14 mouse cellular contexts compared by ENCODE assay signal in genomic region chr4:63258096-63258495, GRCm38 (mm10).
"Had no signal": no experiment of that assay in that cellular context is flagged by ENCODE, and none has a peak within 500 bp of the region (broad histone marks: within the 10 kb centered on the region; RNA-seq: fewer than 3 reads in every experiment).

No protein-coding gene starts in this region.

- H3K4me1 ChIP-seq: liver, embryonic 12.5 days; liver, embryonic 15.5 days; lung, embryonic 15.5 days; megakaryocyte, embryonic 14.5 days had no signal

- H3K4me2 ChIP-seq: limb, embryonic 12.5 days; liver, embryonic 12.5 days; liver, embryonic 15.5 days; lung, embryonic 15.5 days; midbrain, embryonic 11.5 days had no signal

- H3K9ac ChIP-seq: limb, embryonic 12.5 days; liver, embryonic 12.5 days; liver, embryonic 15.5 days; lung, embryonic 15.5 days had no signal

- H3K9me3 ChIP-seq: limb, embryonic 12.5 days; liver, embryonic 12.5 days; liver, embryonic 15.5 days; lung, embryonic 15.5 days; megakaryocyte, embryonic 14.5 days had no signal

- ATAC-seq: liver, embryonic 12.5 days had no signal

- DNase-seq: kidney, adult 18-20 months; liver; lung, adult 18-20 months; lung, postnatal 10 days; lung, postnatal 36 days; midbrain, embryonic 14.5 days; thymus, adult 2 months; thymus, postnatal 36 days had no signal

- H3K4me3 ChIP-seq: limb, embryonic 12.5 days; liver, embryonic 12.5 days; liver, embryonic 15.5 days; lung, embryonic 15.5 days; megakaryocyte, embryonic 14.5 days had no signal

- H3K27me3 ChIP-seq: limb, embryonic 12.5 days; liver, embryonic 12.5 days; liver, embryonic 15.5 days; lung, embryonic 15.5 days had no signal

- H3K36me3 ChIP-seq: liver, embryonic 15.5 days had no signal

- H3K27ac ChIP-seq: limb, embryonic 12.5 days; liver, embryonic 12.5 days; liver, embryonic 15.5 days; lung, embryonic 15.5 days had no signal
